Mouse (Mus musculus): ENCODE results near the gene Abcb10. TPM values are rescaled to one million over a fixed set of nuclear protein-coding genes. Genes with fewer than 3 reads are reported as not detected.

Abcb10 gene
- total and polyA plus RNA-seq, 3 experiments: 21.6 to 44.3 (median 22.1) TPM

GRCm38 (mm10) chr8:123988605-123989038 lies 5.7 kb upstream of the Abcb10 start:
- H3K9me3 ChIP-seq (replicated peaks): no peaks in the 10 kb centered on the region
- ATAC-seq (ENCODE audit: extremely low read depth, insufficient number of reproducible peaks, low FRiP score, poor library complexity, severe bottlenecking): peak; percentile 70
- peaks cover 25% of the 10 kb centered on the region for H3K36me3 ChIP-seq (replicated peaks)
- H3K27me3 ChIP-seq (ENCODE audit: insufficient read depth, low read length): no peaks in the 10 kb centered on the region
- DNase-seq (ENCODE audit: low spot score): peak; percentile 77
- TF ChIP-seq TAL1 (conservative IDR thresholded peaks at IDR 0.05; ENCODE audit: low read depth, low read length) (peak; percentile 96), POLR2AphosphoS5 (IDR thresholded peaks at IDR 0.05; ENCODE audit: insufficient replicate concordance, low read depth, low read length) (no peak), GATA2 (IDR thresholded peaks at IDR 0.05; ENCODE audit: borderline replicate concordance, low read depth, low read length) (0 out of 2 replicates have a peak, but pooled peaks have one; percentile 64), GATA1 (IDR thresholded peaks at IDR 0.05; ENCODE audit: borderline replicate concordance, low read length) (no peak), CTCF (IDR thresholded peaks at IDR 0.05; ENCODE audit: low read depth, low read length) (no peak)
- H3K4me3 ChIP-seq (ENCODE audit: low read depth, low read length): peak overlapping the region; percentile 39; the same call in 1 of the 2 replicates
- H3K4me1 ChIP-seq (ENCODE audit: insufficient read depth, low read depth, low read length): peaks cover 80% of the 10 kb centered on the region

GRCm38 (mm10) chr8:123982291-123982793 lies 580 bp downstream of the Abcb10 start:
- peaks cover 84% of the 10 kb centered on the region for H3K4me1 ChIP-seq (ENCODE audit: insufficient read depth, low read depth, low read length)
- ATAC-seq (ENCODE audit: extremely low read depth, insufficient number of reproducible peaks, low FRiP score, poor library complexity, severe bottlenecking): no peak

GRCm38 (mm10) chr8:123981674-123982073 lies 1.2 kb downstream of the Abcb10 start:
- no peaks in the 10 kb centered on the region for H3K9me3 ChIP-seq (replicated peaks)
- peaks cover 83% of the 10 kb centered on the region for H3K4me1 ChIP-seq (ENCODE audit: insufficient read depth, low read depth, low read length)
- TF ChIP-seq GATA2 (IDR thresholded peaks at IDR 0.05; ENCODE audit: borderline replicate concordance, low read depth, low read length) (no peak), GATA1 (IDR thresholded peaks at IDR 0.05; ENCODE audit: borderline replicate concordance, low read length) (no peak), CTCF (IDR thresholded peaks at IDR 0.05; ENCODE audit: low read depth, low read length) (no peak), POLR2AphosphoS5 (IDR thresholded peaks at IDR 0.05; ENCODE audit: insufficient replicate concordance, low read depth, low read length) (no peak), TAL1 (conservative IDR thresholded peaks at IDR 0.05; ENCODE audit: low read depth, low read length) (no peak)
- peak overlapping the region; percentile 90 for H3K4me3 ChIP-seq (ENCODE audit: low read depth, low read length)
- DNase-seq (ENCODE audit: low spot score) (no peak), ATAC-seq (ENCODE audit: extremely low read depth, insufficient number of reproducible peaks, low FRiP score, poor library complexity, severe bottlenecking) (no peak)
- peaks cover 40% of the 10 kb centered on the region for H3K36me3 ChIP-seq (replicated peaks)
- no peaks in the 10 kb centered on the region for H3K27me3 ChIP-seq (ENCODE audit: insufficient read depth, low read length)

More at GRCm38 (mm10) chr8:123982291-123982793, 580 bp downstream of the Abcb10 start:
- Histone ChIP-seq H3K36me3 (replicated peaks) (peaks cover 36% of the 10 kb centered on the region), H3K9me3 (replicated peaks) (no peaks in the 10 kb centered on the region), H3K4me3 (ENCODE audit: low read depth, low read length) (peak overlapping the region; percentile 90), H3K27me3 (ENCODE audit: insufficient read depth, low read length) (no peaks in the 10 kb centered on the region)
- DNase-seq (ENCODE audit: low spot score): no peak
- TF ChIP-seq GATA2 (IDR thresholded peaks at IDR 0.05; ENCODE audit: borderline replicate concordance, low read depth, low read length) (no peak), TAL1 (conservative IDR thresholded peaks at IDR 0.05; ENCODE audit: low read depth, low read length) (no peak), POLR2AphosphoS5 (IDR thresholded peaks at IDR 0.05; ENCODE audit: insufficient replicate concordance, low read depth, low read length) (no peak), CTCF (IDR thresholded peaks at IDR 0.05; ENCODE audit: low read depth, low read length) (no peak), GATA1 (IDR thresholded peaks at IDR 0.05; ENCODE audit: borderline replicate concordance, low read length) (no peak)

- no peak for TF ChIP-seq GATA1 (IDR thresholded peaks at IDR 0.05; ENCODE audit: borderline replicate concordance, low read length)
- no peak for TF ChIP-seq TAL1 (conservative IDR thresholded peaks at IDR 0.05; ENCODE audit: low read depth, low read length)
- no peak for TF ChIP-seq POLR2AphosphoS5 (IDR thresholded peaks at IDR 0.05; ENCODE audit: insufficient replicate concordance, low read depth, low read length)
- no peak for TF ChIP-seq GATA2 (IDR thresholded peaks at IDR 0.05; ENCODE audit: borderline replicate concordance, low read depth, low read length)
- no peak for TF ChIP-seq CTCF (IDR thresholded peaks at IDR 0.05; ENCODE audit: low read depth, low read length)
- peaks cover 3% of the 10 kb centered on the region for H3K9me3 ChIP-seq (replicated peaks)
- H3K36me3 ChIP-seq (replicated peaks): peaks cover 45% of the 10 kb centered on the region
- no peak for DNase-seq (ENCODE audit: low spot score)
- H3K4me3 ChIP-seq (ENCODE audit: low read depth, low read length): peak overlapping the region; percentile 90
- H3K4me1 ChIP-seq (ENCODE audit: insufficient read depth, low read depth, low read length): peaks cover 72% of the 10 kb centered on the region
- ATAC-seq (ENCODE audit: extremely low read depth, insufficient number of reproducible peaks, low FRiP score, poor library complexity, severe bottlenecking): no peak
- H3K27me3 ChIP-seq (ENCODE audit: insufficient read depth, low read length): no peaks in the 10 kb centered on the region
These were observed 2.7 kb downstream of the Abcb10 start for GRCm38 (mm10) chr8:123980239-123980638.

- DNase-seq (ENCODE audit: low spot score): peak; percentile 65
- Histone ChIP-seq H3K4me3 (ENCODE audit: low read depth, low read length) (peak overlapping the region; percentile 49; the same call in 1 of the 2 replicates), H3K36me3 (replicated peaks) (peaks cover 50% of the 10 kb centered on the region), H3K4me1 (ENCODE audit: insufficient read depth, low read depth, low read length) (peaks cover 62% of the 10 kb centered on the region), H3K9me3 (replicated peaks) (peaks cover 8% of the 10 kb centered on the region), H3K27me3 (ENCODE audit: insufficient read depth, low read length) (no peaks in the 10 kb centered on the region)
- ATAC-seq (ENCODE audit: extremely low read depth, insufficient number of reproducible peaks, low FRiP score, poor library complexity, severe bottlenecking): peak; percentile 61
- TF ChIP-seq TAL1 (conservative IDR thresholded peaks at IDR 0.05; ENCODE audit: low read depth, low read length) (no peak), POLR2AphosphoS5 (IDR thresholded peaks at IDR 0.05; ENCODE audit: insufficient replicate concordance, low read depth, low read length) (no peak), GATA2 (IDR thresholded peaks at IDR 0.05; ENCODE audit: borderline replicate concordance, low read depth, low read length) (no peak), CTCF (IDR thresholded peaks at IDR 0.05; ENCODE audit: low read depth, low read length) (no peak), GATA1 (IDR thresholded peaks at IDR 0.05; ENCODE audit: borderline replicate concordance, low read length) (no peak)
These were observed 4.0 kb downstream of the Abcb10 start for GRCm38 (mm10) chr8:123978926-123979325.

- Histone ChIP-seq H3K4me3 (ENCODE audit: low read depth, low read length) (peak overlapping the region; percentile 49; the same call in 1 of the 2 replicates), H3K4me1 (ENCODE audit: insufficient read depth, low read depth, low read length) (peaks cover 62% of the 10 kb centered on the region)
- no peak for ATAC-seq (ENCODE audit: extremely low read depth, insufficient number of reproducible peaks, low FRiP score, poor library complexity, severe bottlenecking)
These were observed 4.6 kb downstream of the Abcb10 start for GRCm38 (mm10) chr8:123978166-123978838.

More at GRCm38 (mm10) chr8:123978166-123978838, 4.6 kb downstream of the Abcb10 start:
- H3K27me3 ChIP-seq (ENCODE audit: insufficient read depth, low read length): no peaks in the 10 kb centered on the region
- peaks cover 8% of the 10 kb centered on the region for H3K9me3 ChIP-seq (replicated peaks)
- peaks cover 54% of the 10 kb centered on the region for H3K36me3 ChIP-seq (replicated peaks)
- DNase-seq (ENCODE audit: low spot score): no peak
- TF ChIP-seq CTCF (IDR thresholded peaks at IDR 0.05; ENCODE audit: low read depth, low read length): no peak
- no peak for TF ChIP-seq TAL1 (conservative IDR thresholded peaks at IDR 0.05; ENCODE audit: low read depth, low read length)
- TF ChIP-seq GATA1 (IDR thresholded peaks at IDR 0.05; ENCODE audit: borderline replicate concordance, low read length): no peak
- no peak for TF ChIP-seq GATA2 (IDR thresholded peaks at IDR 0.05; ENCODE audit: borderline replicate concordance, low read depth, low read length)
- no peak for TF ChIP-seq POLR2AphosphoS5 (IDR thresholded peaks at IDR 0.05; ENCODE audit: insufficient replicate concordance, low read depth, low read length)
